Mouse (Mus musculus): Measurements from ENCODE around the gene P4htm. TPM values are rescaled to one million over a fixed set of nuclear protein-coding genes. Genes with fewer than 3 reads are reported as not detected.
A peak's percentile ranks its signal among the peaks of the same experiment; 100 is the strongest.
"Not testable (repeated sequence)": the region's sequence is repeated elsewhere in the genome, so short reads cannot be mapped to it uniquely, and the experiment has no call there.

Gene P4htm
- total RNA-seq (2021): 10 to 100 TPM; 13.9 to 16.9 TPM

- DNase-seq: peak; percentile 70 to 76
- intact Hi-C loops (cut with DNase I): loop anchor here (5.0 kb wide), 1 partner anchor 50 kb away; the partner anchor contains the start of gene Arih2
Measured at GRCm38 (mm10) chr9:108596998-108597764, at the start of gene P4htm. Gene P4htm (minus strand): TSS chr9:108597667.

- no peak for DNase-seq
- intact Hi-C loops (cut with DNase I): no loop called here
Measured at GRCm38 (mm10) chr9:108639825-108640224, 42.4 kb upstream of the P4htm start.

GRCm38 (mm10) chr9:108635415-108635814 is 37.9 kb upstream of the P4htm start:
- no peak for DNase-seq
- intact Hi-C loops (cut with DNase I): no loop called here

- intact Hi-C loops (cut with DNase I): no loop called here
- no peak for DNase-seq
Measured at GRCm38 (mm10) chr9:108633846-108634245, 36.4 kb upstream of the P4htm start.

GRCm38 (mm10) chr9:108632375-108632774 is 34.9 kb upstream of the P4htm start:
- intact Hi-C loops (cut with DNase I): no loop called here

GRCm38 (mm10) chr9:108631631-108632256 is 34.3 kb upstream of the P4htm start:
- no peak for DNase-seq
- intact Hi-C loops (cut with DNase I): no loop called here

More at GRCm38 (mm10) chr9:108632375-108632774, 34.9 kb upstream of the P4htm start:
- DNase-seq: no peak

GRCm38 (mm10) chr9:108630683-108631082 is 33.2 kb upstream of the P4htm start:
- intact Hi-C loops (cut with DNase I): no loop called here
- DNase-seq: no peak

- intact Hi-C loops (cut with DNase I): no loop called here
- no peak for DNase-seq
Measured at GRCm38 (mm10) chr9:108628141-108628540, 30.7 kb upstream of the P4htm start.

GRCm38 (mm10) chr9:108626498-108626897 is 29.0 kb upstream of the P4htm start:
- intact Hi-C loops (cut with DNase I): no loop called here
- DNase-seq: peak; percentile 21 to 35

- DNase-seq: no peak
- intact Hi-C loops (cut with DNase I): no loop called here
Measured at GRCm38 (mm10) chr9:108617301-108617700, 19.8 kb upstream of the P4htm start.

GRCm38 (mm10) chr9:108611488-108611887 is 14.0 kb upstream of the P4htm start:
- intact Hi-C loops (cut with DNase I): no loop called here

GRCm38 (mm10) chr9:108608889-108609288 is 11.4 kb upstream of the P4htm start:
- intact Hi-C loops (cut with DNase I): no loop called here
- no peak for DNase-seq

More at GRCm38 (mm10) chr9:108611488-108611887, 14.0 kb upstream of the P4htm start:
- DNase-seq: no peak

GRCm38 (mm10) chr9:108607929-108608328 is 10.5 kb upstream of the P4htm start:
- DNase-seq; intact Hi-C loops (cut with DNase I): not testable (repeated sequence)

- no peak for DNase-seq
Measured at GRCm38 (mm10) chr9:108601986-108602385, 4.5 kb upstream of the P4htm start.

GRCm38 (mm10) chr9:108600011-108600410 is 2.5 kb upstream of the P4htm start:
- DNase-seq: no peak
- intact Hi-C loops (cut with DNase I): no loop called here

More at GRCm38 (mm10) chr9:108601986-108602385, 4.5 kb upstream of the P4htm start:
- intact Hi-C loops (cut with DNase I): no loop called here

- DNase-seq: no peak
- intact Hi-C loops (cut with DNase I): loop anchor here (5.0 kb wide), 1 partner anchor 48 kb away; the partner anchor contains the start of gene Arih2
Measured at GRCm38 (mm10) chr9:108599021-108599566, 1.6 kb upstream of the P4htm start.

GRCm38 (mm10) chr9:108594354-108594753 is 3.1 kb downstream of the P4htm start:
- intact Hi-C loops (cut with DNase I): no loop called here
- DNase-seq: no peak

- DNase-seq: no peak
- intact Hi-C loops (cut with DNase I): no loop called here
Measured at GRCm38 (mm10) chr9:108591462-108591861, 6.0 kb downstream of the P4htm start.

- no peak for DNase-seq
- intact Hi-C loops (cut with DNase I): no loop called here
Measured at GRCm38 (mm10) chr9:108589229-108589628, 8.2 kb downstream of the P4htm start.

GRCm38 (mm10) chr9:108587571-108588180 is 9.8 kb downstream of the P4htm start:
- intact Hi-C loops (cut with DNase I): no loop called here
- DNase-seq: peak; percentile 62 to 70

- DNase-seq: no peak
- intact Hi-C loops (cut with DNase I): no loop called here
Measured at GRCm38 (mm10) chr9:108579344-108579690, 18.1 kb downstream of the P4htm start.

Measured in heart, postnatal 36 days (tissue).